Mouse (Mus musculus): ENCODE measurements around the gene Tarbp1. TPM values are rescaled to one million over a fixed set of nuclear protein-coding genes. Genes with fewer than 3 reads are reported as not detected.
"Not testable (repeated sequence)": the region's sequence is repeated elsewhere in the genome, so short reads cannot be mapped to it uniquely, and the experiment has no call there.

Gene Tarbp1
- total RNA-seq, 2 experiments from 2014 or later: 4.7 to 5.5 TPM

- no peak for DNase-seq
Observed at GRCm38 (mm10) chr8:126494160-126495110, 19.6 kb upstream of the Tarbp1 start.

GRCm38 (mm10) chr8:126482938-126483337 lies 8.1 kb upstream of the Tarbp1 start:
- peak; percentile 41 for DNase-seq

GRCm38 (mm10) chr8:126482348-126482720 lies 7.5 kb upstream of the Tarbp1 start:
- no peak for DNase-seq

GRCm38 (mm10) chr8:126481494-126482347 lies 6.9 kb upstream of the Tarbp1 start:
- no peak for DNase-seq

- DNase-seq: no peak
Observed at GRCm38 (mm10) chr8:126480366-126480765, 5.5 kb upstream of the Tarbp1 start.

- no peak for DNase-seq
Observed at GRCm38 (mm10) chr8:126478714-126479113, 3.8 kb upstream of the Tarbp1 start.

GRCm38 (mm10) chr8:126476151-126476855 lies 1.4 kb upstream of the Tarbp1 start:
- DNase-seq: not testable (repeated sequence)

GRCm38 (mm10) chr8:126475738-126476137 lies 873 bp upstream of the Tarbp1 start:
- not testable (repeated sequence) for DNase-seq

GRCm38 (mm10) chr8:126473802-126474298 lies 1.0 kb downstream of the Tarbp1 start:
- no peak for DNase-seq

GRCm38 (mm10) chr8:126464071-126464470 lies 10.8 kb downstream of the Tarbp1 start:
- DNase-seq: no peak

- no peak for DNase-seq
Observed at GRCm38 (mm10) chr8:126461735-126462134, 13.1 kb downstream of the Tarbp1 start.

GRCm38 (mm10) chr8:126460274-126460673 lies 14.6 kb downstream of the Tarbp1 start:
- no peak for DNase-seq

GRCm38 (mm10) chr8:126455383-126455782 lies 19.5 kb downstream of the Tarbp1 start:
- no peak for DNase-seq

GRCm38 (mm10) chr8:126451158-126451557 lies 23.7 kb downstream of the Tarbp1 start:
- DNase-seq: no peak

- DNase-seq: no peak
Observed at GRCm38 (mm10) chr8:126438937-126439336, 35.9 kb downstream of the Tarbp1 start.

GRCm38 (mm10) chr8:126433827-126434226 lies 41.0 kb downstream of the Tarbp1 start:
- DNase-seq: no peak

GRCm38 (mm10) chr8:126429635-126430034 lies 45.2 kb downstream of the Tarbp1 start:
- DNase-seq: no peak

- DNase-seq: no peak
Observed at GRCm38 (mm10) chr8:126424946-126425345, 49.9 kb downstream of the Tarbp1 start.

- DNase-seq: no peak
Observed at GRCm38 (mm10) chr8:126424163-126424562, 50.7 kb downstream of the Tarbp1 start.

- DNase-seq: no peak
Observed at GRCm38 (mm10) chr8:126422920-126423300, 52.0 kb downstream of the Tarbp1 start.

- peak; percentile 96 for DNase-seq
Observed at GRCm38 (mm10) chr8:126422174-126422919, 52.5 kb downstream of the Tarbp1 start, which contains the start of gene Coa6. Coa6 (plus strand) TSS chr8:126422515.

All from gastrocnemius, postnatal 25 days (tissue).